Mouse (Mus musculus) myocyte (in vitro differentiated cells): ENCODE data around the gene Col8a1. TPM values are rescaled to one million over a fixed set of nuclear protein-coding genes. Genes with fewer than 3 reads are reported as not detected.

Experiments
- H3K27me3 ChIP-seq: one replicate; pipeline ENCODE4 v1.6.1; 2011; ENCODE audit not compliant: control insufficient read depth, insufficient read depth, insufficient read length
- H3K36me3 ChIP-seq: one replicate; pipeline ENCODE4 v1.6.1; 2011; ENCODE audit not compliant: control insufficient read depth, insufficient read depth
- H3K4me2 ChIP-seq: one replicate; pipeline ENCODE4 v1.6.1; 2011; ENCODE audit warnings: low read depth, control low read depth
- H3K4me3 ChIP-seq: one replicate; pipeline ENCODE4 v1.5.1; 2011; ENCODE audit warnings: mild to moderate bottlenecking, control low read depth, moderate library complexity
- H3K79me2 ChIP-seq: one replicate; pipeline ENCODE4 v1.6.1; 2011; ENCODE audit not compliant: control insufficient read depth, insufficient read depth
- H3ac ChIP-seq: one replicate; pipeline ENCODE4 v1.6.1; 2011; ENCODE audit not compliant: control insufficient read depth, insufficient read length
- CEBPB ChIP-seq: IDR thresholded peaks from 2 replicates; pipeline ENCODE4 v1.6.1; 2011; ENCODE audit warnings: mild to moderate bottlenecking, moderate library complexity; ENCODE audit not compliant: poor library complexity, insufficient read depth, severe bottlenecking
- E2F4 ChIP-seq: IDR thresholded peaks from one replicate; pipeline ENCODE4 v1.6.1; 2011; ENCODE audit warnings: mild to moderate bottlenecking, control low read depth, moderate library complexity; ENCODE audit not compliant: insufficient read depth
- MAX ChIP-seq: IDR thresholded peaks from one replicate; pipeline ENCODE4 v1.6.1; 2011; ENCODE audit warnings: low read depth, mild to moderate bottlenecking, control low read depth
- MYOD1 ChIP-seq, 3 experiments: IDR thresholded peaks; one replicate each; pipeline ENCODE4 v1.6.1; 2011; ENCODE audit warnings: control low read depth in 2 of 3, low read depth in 2 of 3, mild to moderate bottlenecking in 2 of 3, moderate library complexity in 1 of 3; ENCODE audit not compliant: insufficient read length in 2 of 3, control insufficient read depth in 1 of 3
- MYOG ChIP-seq, 3 experiments: IDR thresholded peaks; one replicate each; pipeline ENCODE4 v1.6.1; 2011; ENCODE audit warnings: control low read depth in 2 of 3, low read depth in 2 of 3, mild to moderate bottlenecking in 2 of 3; ENCODE audit not compliant: insufficient read length in 2 of 3, control insufficient read depth in 1 of 3, insufficient read depth in 1 of 3
- POLR2A ChIP-seq: IDR thresholded peaks from one replicate; pipeline ENCODE4 v1.6.1; 2011; ENCODE audit warnings: low read depth, mild to moderate bottlenecking, control low read depth, moderate library complexity; ENCODE audit not compliant: insufficient read length
- POLR2AphosphoS2 ChIP-seq: IDR thresholded peaks from one replicate; pipeline ENCODE4 v1.6.1; 2011; ENCODE audit warnings: low read depth, control low read depth; ENCODE audit not compliant: insufficient read length
- REST ChIP-seq: IDR thresholded peaks from one replicate; pipeline ENCODE4 v1.6.1; 2011; ENCODE audit warnings: mild to moderate bottlenecking, control low read depth, moderate library complexity; ENCODE audit not compliant: insufficient read depth, insufficient read length
- SRF ChIP-seq: IDR thresholded peaks from one replicate; pipeline ENCODE4 v1.6.1; 2011; ENCODE audit warnings: low read depth; ENCODE audit not compliant: control insufficient read depth, insufficient read length
- TCF12 ChIP-seq: IDR thresholded peaks from one replicate; pipeline ENCODE4 v1.6.1; 2011; ENCODE audit warnings: mild to moderate bottlenecking, control low read depth; ENCODE audit not compliant: poor library complexity, insufficient read depth, severe bottlenecking
- TCF3 ChIP-seq: IDR thresholded peaks from one replicate; pipeline ENCODE4 v1.6.1; 2011; ENCODE audit warnings: low read depth, control low read depth; ENCODE audit not compliant: insufficient read length
- USF1 ChIP-seq: IDR thresholded peaks from one replicate; pipeline ENCODE4 v1.6.1; 2011; ENCODE audit warnings: low read depth, mild to moderate bottlenecking, control low read depth, moderate library complexity
- polyA plus RNA-seq: library from polyadenylated mRNA; unstranded; fragments of >200 nt; fragmentation: generic; extraction: Trizol; gene quantifications from one replicate; pipeline ENCODE4 v1.2.1, GENCODE M21; 2012; ENCODE audit warnings: missing spikeins

Col8a1 gene
- polyA plus RNA-seq, 1 experiment = 5.3 TPM

- Histone ChIP-seq H3K36me3 (no peaks in the 10 kb centered on the region), H3K4me2 (peak overlapping the region; percentile 44), H3K79me2 (no peaks in the 10 kb centered on the region), H3ac (no peak overlapping the region), H3K4me3 (no peak overlapping the region), H3K27me3 (no peaks in the 10 kb centered on the region)
- TF ChIP-seq CEBPB (0 out of 2 replicates have a peak, but pooled peaks have one; percentile 21), USF1 (no peak)
Measured at GRCm38 (mm10) chr16:57747357-57748056, 7.0 kb downstream of the Col8a1 start.

- no peak overlapping the region for H3K4me2 ChIP-seq
Measured at GRCm38 (mm10) chr16:57740169-57740568, 14.4 kb downstream of the Col8a1 start.

GRCm38 (mm10) chr16:57734942-57735341 is 19.6 kb downstream of the Col8a1 start:
- TF ChIP-seq REST (no peak), MYOD1 (IDR thresholded peaks at IDR 0.05; ENCODE audit: control insufficient read depth in 1 of 3, insufficient read length in 2 of 3, low read depth in 2 of 3) (no peak), TCF3 (no peak), USF1 (no peak), POLR2AphosphoS2 (no peak), MAX (no peak), POLR2A (no peak)

More at GRCm38 (mm10) chr16:57740169-57740568, 14.4 kb downstream of the Col8a1 start:
- H3ac ChIP-seq = no peak overlapping the region
- no peak overlapping the region for H3K4me3 ChIP-seq
- H3K79me2 ChIP-seq = no peaks in the 10 kb centered on the region
- H3K27me3 ChIP-seq = no peaks in the 10 kb centered on the region
- H3K36me3 ChIP-seq = no peaks in the 10 kb centered on the region
- TF ChIP-seq TCF3 (no peak), MYOD1 (IDR thresholded peaks at IDR 0.05; ENCODE audit: control insufficient read depth in 1 of 3, insufficient read length in 2 of 3, low read depth in 2 of 3) (no peak), MAX (no peak), POLR2A (no peak), MYOG (IDR thresholded peaks at IDR 0.05; ENCODE audit: control insufficient read depth in 1 of 3, insufficient read depth in 1 of 3, insufficient read length in 2 of 3, low read depth in 2 of 3) (no peak), USF1 (no peak), CEBPB (no peak), POLR2AphosphoS2 (no peak), REST (no peak), E2F4 (no peak), SRF (no peak), TCF12 (no peak)

DNA sequence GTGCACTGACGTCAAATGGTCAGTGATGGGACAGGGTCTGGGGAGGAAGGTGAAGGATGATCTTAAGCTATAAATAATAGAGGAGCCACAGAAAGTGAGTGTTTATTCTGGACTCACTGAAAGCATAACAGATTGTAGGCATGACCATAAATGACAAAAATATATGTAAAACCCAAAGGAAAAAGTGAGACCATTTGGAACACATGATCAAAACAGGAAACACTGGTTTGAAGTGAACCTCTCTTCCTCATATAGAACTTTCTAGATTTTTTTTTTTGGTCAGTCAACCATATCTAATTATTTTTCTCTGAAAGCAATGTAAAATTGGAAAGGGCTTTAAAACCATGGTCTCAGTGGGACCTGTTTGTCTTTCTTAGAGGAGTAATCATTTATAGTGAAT is 21.0 kb downstream of the Col8a1 start:
- no peaks in the 10 kb centered on the region for H3K79me2 ChIP-seq
- no peaks in the 10 kb centered on the region for H3K27me3 ChIP-seq
- no peak for TF ChIP-seq POLR2A
- TF ChIP-seq TCF12 = no peak
- TF ChIP-seq E2F4 = no peak
- TF ChIP-seq TCF3 = no peak
- TF ChIP-seq MAX = no peak
- TF ChIP-seq REST = no peak
- no peak for TF ChIP-seq SRF
- TF ChIP-seq USF1 = no peak
- no peak for TF ChIP-seq POLR2AphosphoS2
- no peak for TF ChIP-seq CEBPB
- H3K4me2 ChIP-seq = no peak overlapping the region
- no peaks in the 10 kb centered on the region for H3K36me3 ChIP-seq
- H3K4me3 ChIP-seq = no peak overlapping the region
- no peak overlapping the region for H3ac ChIP-seq

More at GRCm38 (mm10) chr16:57734942-57735341, 19.6 kb downstream of the Col8a1 start:
- Histone ChIP-seq H3K4me2 (no peak overlapping the region), H3K79me2 (no peaks in the 10 kb centered on the region), H3K36me3 (no peaks in the 10 kb centered on the region), H3K4me3 (no peak overlapping the region), H3K27me3 (no peaks in the 10 kb centered on the region), H3ac (no peak overlapping the region)

DNA sequence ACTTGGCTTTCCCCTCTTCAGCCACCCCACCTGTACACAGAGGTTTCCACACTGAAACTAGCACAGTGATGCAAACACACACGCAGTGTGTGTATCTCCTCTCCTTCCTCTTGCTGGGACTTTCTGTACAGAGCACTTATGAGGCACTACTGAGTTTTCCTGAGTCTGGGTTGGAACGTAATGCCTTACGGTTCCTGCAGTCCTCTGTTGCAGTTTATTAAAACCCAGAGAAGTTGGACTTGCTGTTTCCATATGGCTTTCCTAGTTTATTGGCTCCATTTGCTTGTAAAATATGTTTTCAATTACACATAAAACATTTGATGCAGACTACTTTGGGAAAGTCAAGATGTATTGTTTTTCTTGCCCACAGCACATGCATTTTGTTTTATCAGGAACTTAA is 21.4 kb downstream of the Col8a1 start:
- no peak overlapping the region for H3K4me2 ChIP-seq
- H3K36me3 ChIP-seq = no peaks in the 10 kb centered on the region
- no peaks in the 10 kb centered on the region for H3K79me2 ChIP-seq
- no peak overlapping the region for H3K4me3 ChIP-seq
- no peaks in the 10 kb centered on the region for H3K27me3 ChIP-seq
- TF ChIP-seq E2F4 = no peak
- TF ChIP-seq USF1 = no peak
- TF ChIP-seq REST = no peak
- no peak overlapping the region for H3ac ChIP-seq
